Mouse (Mus musculus): ENCODE results near the gene Vhl.

- TF ChIP-seq CTCF (IDR thresholded peaks at IDR 0.05; ENCODE audit: control insufficient read depth, insufficient read depth, insufficient replicate concordance, low read depth, low read length) (no peak), POLR2A (IDR thresholded peaks at IDR 0.05; ENCODE audit: control insufficient read depth, low read depth, low read length) (no peak)
These were observed 20.2 kb downstream of the Vhl start for GRCm38 (mm10) chr6:113643967-113644366.

All from testis, adult 2 months (tissue).